Mouse (Mus musculus) regulatory T cell (primary cell): ENCODE data around the gene Actr1a.

Source experiments
- in situ Hi-C: fragments of 300-600 bp; cut with MboI, MseI; formaldehyde crosslinking; loops from one replicate; pipeline ENCODE4 v1.15.1; 2025; ENCODE audit warnings: high pct_unique_total_duplicates

Gene Actr1a

DNA sequence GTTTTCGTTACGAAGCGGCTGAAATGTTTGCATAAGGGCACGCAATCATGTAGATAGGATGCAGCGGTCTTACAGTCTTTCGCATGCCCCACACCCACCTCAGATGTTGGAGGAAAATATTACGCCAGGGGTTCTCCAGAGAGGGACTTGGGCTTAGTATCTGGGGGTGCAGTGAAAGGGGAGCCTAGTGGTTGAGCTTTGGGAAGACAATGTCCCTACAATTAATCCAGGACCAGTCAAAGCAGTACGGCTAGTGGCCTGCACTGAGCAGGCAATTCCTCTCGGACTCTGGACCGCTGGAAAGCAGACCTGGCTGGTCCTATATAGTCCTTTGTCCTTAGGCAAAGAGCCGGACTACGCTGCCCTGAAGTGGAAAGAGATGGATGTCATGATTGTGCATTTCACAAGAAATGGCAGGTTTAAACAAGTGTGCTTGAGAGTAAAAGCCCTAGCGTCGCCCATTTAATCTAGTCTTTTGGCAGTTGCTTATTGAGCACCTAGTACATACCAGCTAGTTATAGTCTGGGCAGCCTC is 68.0 kb downstream of the Actr1a start:
- in situ Hi-C loops = no loop called here
